Mouse (Mus musculus): Measurements from ENCODE around the gene Erf. TPM values are rescaled to one million over a fixed set of nuclear protein-coding genes. Genes with fewer than 3 reads are reported as not detected.

The Erf gene
- total RNA-seq, 2 experiments from 2014 or later: 33.0 to 42.3 TPM

DNA sequence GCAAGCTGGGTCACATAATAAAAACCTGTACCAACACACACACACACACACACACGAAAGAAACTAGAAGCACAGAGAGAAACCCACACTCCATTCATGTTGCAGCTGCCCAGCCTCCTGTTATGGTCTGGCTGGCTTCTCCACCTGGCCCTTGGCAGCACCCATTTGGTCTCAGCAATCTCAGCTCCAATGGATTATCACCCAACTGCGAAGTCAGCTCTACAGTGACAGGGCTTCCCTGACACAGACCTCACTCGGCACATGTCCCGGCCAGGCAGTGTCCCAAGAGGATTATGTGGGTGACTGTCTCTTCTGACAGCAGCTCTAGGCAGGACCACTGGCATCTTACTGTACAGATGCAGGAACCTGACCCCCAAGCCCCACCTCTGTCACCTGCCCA lies 40.1 kb downstream of the Erf start:
- DNase-seq: no peak

DNA sequence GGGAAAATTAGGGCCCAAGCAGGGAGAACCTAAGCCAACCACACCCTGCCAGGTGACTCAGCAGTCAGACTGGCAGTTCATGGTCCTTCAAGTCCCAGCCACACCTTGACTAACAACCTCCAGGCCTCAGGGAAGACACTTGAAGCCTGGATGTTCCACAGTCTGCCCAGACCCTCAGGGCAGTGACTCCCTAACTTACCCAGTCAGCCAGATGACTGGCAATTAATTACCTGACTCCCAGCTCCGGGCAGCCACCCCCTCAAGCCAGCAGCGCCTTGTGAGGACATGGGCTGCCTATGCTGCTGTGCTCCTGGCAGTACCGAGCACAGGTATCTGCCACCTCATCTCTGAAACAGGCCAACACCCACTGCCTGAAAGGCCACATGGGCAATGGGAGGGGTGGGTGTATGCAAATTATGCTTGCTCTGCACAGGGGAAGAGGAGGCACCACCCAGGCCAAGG lies 41.4 kb downstream of the Erf start:
- no peak for DNase-seq

DNA sequence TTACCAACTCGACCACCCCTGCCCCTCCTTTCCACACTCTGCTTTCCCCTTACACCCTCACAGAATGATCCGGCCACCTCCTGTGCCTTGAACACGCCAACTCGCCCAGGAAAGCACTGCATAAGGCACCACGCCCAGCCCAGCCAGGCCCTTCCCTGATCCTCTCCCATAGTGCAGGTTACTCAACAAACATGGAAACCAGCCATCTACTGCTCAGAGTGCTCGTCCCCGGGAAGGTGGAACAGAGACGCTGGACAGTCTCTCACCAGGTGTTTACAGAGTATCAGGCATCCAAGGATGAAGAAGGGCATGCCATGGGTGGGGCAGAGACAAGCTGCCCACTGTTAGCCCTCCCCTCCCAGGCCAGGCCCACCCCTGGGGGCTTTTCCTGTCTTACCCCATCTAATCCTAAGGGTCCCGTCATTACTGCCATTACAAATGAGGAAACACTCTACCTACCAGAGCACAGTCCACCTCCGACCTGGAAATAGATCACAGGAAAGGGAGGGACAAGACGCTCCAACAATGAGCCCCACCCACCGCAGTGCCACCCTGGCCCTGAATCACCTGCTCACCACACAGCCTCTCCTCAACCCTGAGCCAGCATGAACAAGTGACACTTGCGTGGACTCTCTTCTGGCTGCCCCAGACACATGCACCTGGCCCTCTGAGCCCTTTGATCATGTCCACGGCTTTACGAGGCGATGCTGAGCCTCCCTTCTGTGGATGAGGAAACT lies 44.3 kb downstream of the Erf start:
- peak; percentile 56 for DNase-seq

DNA sequence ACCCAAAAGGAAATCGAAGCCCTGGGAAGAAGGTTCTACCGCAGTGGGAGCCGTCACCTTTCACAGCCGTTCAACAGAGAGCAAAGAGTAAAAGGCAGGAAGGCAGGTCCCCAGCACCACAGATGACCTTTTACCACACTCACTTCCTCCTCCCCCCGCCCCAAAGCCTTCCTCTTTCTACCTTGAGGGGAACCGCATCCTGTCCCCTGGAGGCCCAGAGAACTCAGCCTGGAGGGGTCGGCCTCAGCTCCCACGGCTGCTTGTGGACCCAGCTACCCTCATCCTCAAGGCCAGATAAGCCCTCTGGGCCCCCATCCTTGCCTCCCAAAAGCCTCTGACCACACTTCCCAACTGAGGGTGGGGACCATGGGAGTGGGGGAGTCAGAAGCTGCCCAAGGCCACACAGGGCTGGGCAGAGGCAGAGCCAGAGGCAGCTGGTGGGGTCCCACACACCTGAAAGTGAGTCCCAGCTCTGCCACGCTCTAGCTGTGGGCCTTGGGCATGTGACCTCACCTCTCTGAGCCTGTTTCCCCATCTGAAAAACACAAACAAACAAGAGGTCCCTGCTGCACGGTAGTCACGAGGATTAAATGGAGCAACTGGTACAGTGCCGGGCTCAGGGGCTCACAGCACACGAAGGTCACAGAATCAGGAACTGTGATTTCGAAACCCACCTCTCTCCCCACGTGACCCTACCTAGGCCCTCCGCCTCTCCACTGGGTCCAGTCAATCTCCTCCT lies 45.0 kb downstream of the Erf start:
- no peak for DNase-seq

DNA sequence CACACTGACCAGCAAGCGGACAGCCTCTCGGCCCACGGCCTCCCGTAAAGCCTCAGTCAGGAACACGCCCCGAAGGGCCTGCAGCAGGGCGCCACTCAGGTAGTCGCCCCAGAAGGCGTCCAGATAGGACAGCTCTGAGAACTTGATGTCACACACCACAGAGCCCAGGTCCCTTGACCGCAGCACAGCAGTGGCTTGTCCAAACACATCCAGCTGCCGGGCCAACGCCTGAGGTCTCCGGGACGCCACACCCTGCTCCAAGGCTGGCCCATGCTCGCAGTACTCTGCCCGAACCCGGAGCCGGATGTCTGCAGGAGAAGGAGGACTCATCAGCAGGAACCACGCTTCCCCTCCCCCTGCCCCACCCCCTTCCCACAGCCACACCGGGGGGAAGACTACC lies 46.9 kb downstream of the Erf start:
- no peak for DNase-seq

DNA sequence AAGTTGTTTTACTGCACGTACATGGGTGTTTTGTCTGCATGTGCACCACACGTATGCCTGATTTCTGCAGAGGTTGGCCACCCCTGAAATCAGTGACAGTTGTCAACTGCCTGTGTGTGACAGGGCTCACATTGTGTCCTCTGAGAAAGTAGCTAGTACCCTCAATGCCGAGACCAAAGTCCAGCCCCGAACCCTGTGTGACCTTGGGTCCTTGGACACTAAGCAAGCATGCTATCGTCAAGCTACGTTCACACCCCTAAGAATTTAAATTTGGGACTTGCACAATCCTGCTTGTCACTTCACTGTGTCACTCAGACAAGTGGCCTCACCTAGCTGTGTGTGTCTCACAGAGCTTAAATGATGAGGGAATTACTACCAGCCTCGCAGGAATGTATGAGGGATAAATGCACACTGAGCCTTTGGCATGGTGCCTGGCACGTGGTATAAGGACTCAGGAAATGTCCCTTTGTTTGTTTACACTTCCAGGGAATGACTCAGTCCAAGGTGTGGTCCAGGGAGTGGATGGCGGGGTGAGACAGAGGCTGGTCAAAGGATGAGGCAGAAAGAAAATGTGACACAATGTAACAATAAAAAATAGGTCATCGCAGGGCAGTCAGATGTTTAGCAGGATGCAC lies 53.1 kb downstream of the Erf start:
- DNase-seq: no peak

DNA sequence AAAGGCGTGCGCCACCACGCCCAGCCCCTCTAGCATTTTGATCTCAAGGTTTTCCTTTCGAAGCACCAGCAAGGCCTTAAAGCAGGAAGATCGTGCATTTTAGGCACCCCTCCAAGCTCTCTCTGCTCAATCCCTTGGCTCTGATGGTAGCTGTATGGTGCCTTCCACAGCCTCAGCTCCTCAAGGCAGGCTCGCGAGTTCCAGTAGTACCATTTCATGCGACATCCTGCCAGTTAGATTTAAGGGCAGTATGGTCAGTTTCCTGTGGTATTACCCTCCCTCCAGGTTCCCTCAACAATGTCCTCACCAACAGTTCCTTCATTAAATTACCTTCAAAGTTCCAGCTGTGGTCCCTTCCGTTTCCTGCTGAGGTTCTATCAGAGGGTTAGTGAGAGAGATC lies 54.5 kb downstream of the Erf start:
- DNase-seq: no peak

DNA sequence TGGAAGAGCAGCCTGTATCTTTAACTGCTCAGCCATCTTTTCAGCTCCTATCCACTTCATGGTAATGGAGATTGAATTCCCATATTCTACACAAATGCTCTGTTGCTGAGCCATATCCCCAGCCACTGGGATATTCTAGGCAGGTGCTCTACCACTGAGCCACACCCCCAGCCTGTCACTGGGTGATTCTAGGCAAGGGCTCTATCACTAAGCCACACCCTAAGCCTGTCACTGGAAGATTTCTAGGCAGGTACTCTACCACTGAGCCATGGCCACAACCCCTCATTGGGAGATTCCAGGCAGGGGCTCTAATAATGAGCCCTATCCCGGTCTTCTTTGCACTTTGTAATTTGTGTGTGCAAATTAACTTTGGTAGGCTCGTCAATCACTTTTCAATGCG lies 55.4 kb downstream of the Erf start:
- no peak for DNase-seq

Small RNAs within 50 kb of the gene (microRNA-seq; reads per million reads assigned to microRNA genes)
- not detected for gene Mir7048

Other genes with a start within 250 kb of the Erf start
- gene Atp1a3, start 244.8 kb downstream of the Erf start, total RNA-seq (2021): 10 to 100 TPM; 26.2 to 42.2 TPM
- gene Grik5, start 178.4 kb downstream of the Erf start, total RNA-seq (2021): 10 to 100 TPM; 16.1 to 25.3 TPM
- 10 to 100 TPM; 18.3 to 18.5 TPM for gene Zfp574, start 178.2 kb downstream of the Erf start, total RNA-seq (2021)
- gene Pou2f2, start 71.0 kb downstream of the Erf start, total RNA-seq (2021): 1 to 10 TPM; 2.3 to 3.6 TPM
- 10 to 100 TPM; 14.8 to 16.9 TPM for gene Dedd2, start 30.1 kb downstream of the Erf start, total RNA-seq (2021)
- gene Zfp526, start 29.3 kb downstream of the Erf start, total RNA-seq (2021): 10 to 100 TPM in 1 of 2 experiments, 1 to 10 TPM in 1; 9.2 to 11.8 TPM
- gene Gsk3a, start 12.9 kb downstream of the Erf start, total RNA-seq (2021): 10 to 100 TPM; 92.5 to 96.7 TPM
- gene Cic, start 16.9 kb upstream of the Erf start, total RNA-seq (2021): 100 to 1,000 TPM in 1 of 2 experiments, 10 to 100 TPM in 1; 92.7 to 116 TPM
- gene Pafah1b3, start 47.2 kb upstream of the Erf start, total RNA-seq (2021): 10 to 100 TPM; 38.1 to 39.7 TPM
- not detected for gene Prr19, start 50.6 kb upstream of the Erf start, total RNA-seq (2021)
- 1 to 10 TPM; 1.1 to 2.2 TPM for gene Tmem145, start 55.3 kb upstream of the Erf start, total RNA-seq (2021)
- gene Megf8, start 66.4 kb upstream of the Erf start, total RNA-seq (2021): 10 to 100 TPM; 31.1 to 41.0 TPM
- gene Cnfn, start 119.0 kb upstream of the Erf start, total RNA-seq (2021): not detected
- gene Lipe, start 147.9 kb upstream of the Erf start, total RNA-seq (2021): 100 to 1,000 TPM; 391 to 441 TPM
- gene Cxcl17, start 162.1 kb upstream of the Erf start, total RNA-seq (2021): not detected
- gene Ceacam1, start 226.8 kb upstream of the Erf start, total RNA-seq (2021): 10 to 100 TPM; 16.0 to 21.7 TPM